Mouse (Mus musculus): ENCODE measurements around the gene Ptafr.
"Not testable (repeated sequence)": the region's sequence is repeated elsewhere in the genome, so short reads cannot be mapped to it uniquely, and the experiment has no call there.

DNA sequence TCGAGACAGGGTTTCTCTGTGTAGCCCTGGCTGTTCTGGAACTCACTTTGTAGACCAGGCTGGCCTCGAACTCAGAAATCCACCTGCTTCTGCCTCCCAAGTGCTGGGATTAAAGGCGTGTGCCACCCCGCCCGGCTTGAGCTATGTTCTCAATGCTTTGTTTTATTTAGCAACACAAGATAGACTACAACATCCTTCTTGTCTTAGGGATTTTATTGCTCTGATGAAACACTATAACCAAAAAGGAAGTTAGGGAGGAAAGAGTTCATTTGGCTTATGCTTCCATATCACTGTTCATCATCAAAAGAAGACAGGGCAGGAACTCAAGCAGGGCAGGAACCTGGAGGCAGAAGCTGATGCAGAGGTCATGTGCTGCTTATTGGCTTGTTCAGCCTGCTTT is 37.4 kb downstream of the Ptafr start:
- TF ChIP-seq MYOG (IDR thresholded peaks at IDR 0.05; ENCODE audit: control insufficient read depth in 1 of 3, insufficient read depth in 1 of 3, insufficient read length in 2 of 3, low read depth in 2 of 3); TCF12 (IDR thresholded peaks at IDR 0.05; ENCODE audit: insufficient read depth, poor library complexity, severe bottlenecking); POLR2AphosphoS2 (IDR thresholded peaks at IDR 0.05; ENCODE audit: insufficient read length, low read depth); POLR2A (IDR thresholded peaks at IDR 0.05; ENCODE audit: insufficient read length, low read depth); E2F4 (IDR thresholded peaks at IDR 0.05; ENCODE audit: insufficient read depth); MYOD1 (IDR thresholded peaks at IDR 0.05; ENCODE audit: control insufficient read depth in 1 of 3, insufficient read length in 2 of 3, low read depth in 2 of 3); CEBPB (IDR thresholded peaks at IDR 0.05; ENCODE audit: insufficient read depth, poor library complexity, severe bottlenecking); SRF (IDR thresholded peaks at IDR 0.05; ENCODE audit: control insufficient read depth, insufficient read length, low read depth): not testable (repeated sequence)
